Mouse (Mus musculus) midbrain, embryonic 12.5 days (tissue): Measurements from ENCODE around the gene Chaf1a. TPM values are rescaled to one million over a fixed set of nuclear protein-coding genes. Genes with fewer than 3 reads are reported as not detected.
A peak's percentile ranks its signal among the peaks of the same experiment; 100 is the strongest.
"Not testable (repeated sequence)": the region's sequence is repeated elsewhere in the genome, so short reads cannot be mapped to it uniquely, and the experiment has no call there.

Source experiments
- ATAC-seq: fragments of 200-750 bp; cut with Nextera tagmentation; 2 replicates; pipeline ENCODE4 v1.8.0; 2017; ENCODE audit warnings: low read depth, moderate TSS enrichment, moderate library complexity; ENCODE audit not compliant: low FRiP score
- H3K27ac ChIP-seq: fragments of 300-500 bp; sonication (generic); replicated peaks from 2 replicates; pipeline ENCODE4 v1.5.1; 2016; ENCODE audit warnings: mild to moderate bottlenecking
- H3K27me3 ChIP-seq: fragments of 300-500 bp; sonication (generic); 2 replicates; pipeline ENCODE4 v1.6.1; 2016; ENCODE audit warnings: mild to moderate bottlenecking
- H3K36me3 ChIP-seq: fragments of 300-500 bp; sonication (generic); 2 replicates; pipeline ENCODE4 v1.6.1; 2016
- H3K4me1 ChIP-seq: fragments of 300-500 bp; sonication (generic); 2 replicates; pipeline ENCODE4 v1.6.1; 2016
- H3K4me2 ChIP-seq: fragments of 300-500 bp; sonication (generic); replicated peaks from 2 replicates; pipeline ENCODE4 v1.6.1; 2016; ENCODE audit warnings: mild to moderate bottlenecking, moderate library complexity
- H3K4me3 ChIP-seq: fragments of 300-500 bp; sonication (generic); 2 replicates; pipeline ENCODE4 v1.5.1; 2016; ENCODE audit warnings: mild to moderate bottlenecking
- H3K9ac ChIP-seq: fragments of 300-500 bp; sonication (generic); replicated peaks from 2 replicates; pipeline ENCODE4 v1.6.1; 2016; ENCODE audit warnings: mild to moderate bottlenecking, moderate library complexity
- H3K9me3 ChIP-seq: fragments of 300-500 bp; sonication (generic); 2 replicates; pipeline ENCODE4 v1.6.1; 2016; ENCODE audit warnings: mild to moderate bottlenecking
- WGBS: fragments of 180-500 bp; shearing (Covaris S2); methylation state at CpG from one replicate; pipeline ENCODE4 v1.1.7; 2016; 5-methylcytosine and 5-hydroxymethylcytosine counted together
- polyA plus RNA-seq: library from polyadenylated mRNA; unstranded; fragments of >200 nt; fragmentation: Nextera tagmentation; extraction: Ambion mirVana; gene quantifications from 2 replicates; pipeline ENCODE4 v1.2.1, GENCODE M21; 2016

Chaf1a gene
- polyA plus RNA-seq, 1 experiment from 2014 or later, result 32.5 TPM

GRCm38 (mm10) chr17:56077523-56077922 is 37.3 kb downstream of the Chaf1a start:
- Histone ChIP-seq H3K4me1 (peaks cover 45% of the 10 kb centered on the region), H3K36me3 (peaks cover 3% of the 10 kb centered on the region; the same call in 1 of the 2 replicates), H3K9ac (no peak overlapping the region), H3K4me2 (no peak overlapping the region), H3K27me3 (no peaks in the 10 kb centered on the region), H3K27ac (no peak overlapping the region), H3K9me3 (no peaks in the 10 kb centered on the region), H3K4me3 (no peak overlapping the region)
- ATAC-seq, result no peak
- WGBS, result 86% methylated on average over 5 of the region's 5 CpGs

DNA sequence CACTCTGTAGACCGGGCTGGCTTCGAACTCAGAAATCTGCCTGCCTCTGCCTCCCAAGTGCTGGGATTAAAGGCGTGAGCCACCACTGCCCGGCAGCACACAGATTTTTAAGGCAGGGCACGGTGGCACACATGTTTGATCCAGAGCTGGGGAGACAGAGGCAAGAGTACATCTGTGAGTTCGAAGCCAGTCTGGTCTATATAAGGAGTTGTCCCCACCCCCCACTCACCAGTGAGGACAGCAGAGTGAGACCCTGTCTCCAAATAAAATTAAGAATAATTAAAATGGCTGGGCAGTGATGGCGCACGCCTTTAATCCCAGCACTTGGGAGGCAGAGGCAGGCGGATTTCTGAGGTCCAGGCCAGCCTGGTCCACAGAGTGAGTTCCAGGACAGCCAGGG is 38.1 kb downstream of the Chaf1a start:
- Histone ChIP-seq H3K4me2 (peak overlapping the region; percentile 99), H3K27ac (peak overlapping the region; percentile 39; the same call in 1 of the 2 replicates), H3K4me3 (peak overlapping the region; percentile 94; the same call in 1 of the 2 replicates), H3K4me1 (peaks cover 46% of the 10 kb centered on the region)
- 72% methylated on average over 9 of the region's 9 CpGs for WGBS
- not testable (repeated sequence) for ATAC-seq, H3K36me3 ChIP-seq, H3K9ac ChIP-seq, H3K27me3 ChIP-seq, H3K9me3 ChIP-seq

GRCm38 (mm10) chr17:56078880-56079795 is 38.9 kb downstream of the Chaf1a start, which contains the start of gene Hdgfl2:
Hdgfl2 (plus strand) TSS chr17:56079634.
- H3K4me3 ChIP-seq, result peak within 1 kb of the TSS; percentile 94
- peak within 1 kb of the TSS; percentile 99 for H3K4me2 ChIP-seq
- H3K9ac ChIP-seq, result peak within 1 kb of the TSS; percentile 98
- ATAC-seq, result peak; percentile 94
- no peaks in the 10 kb centered on the region for H3K27me3 ChIP-seq
- H3K9me3 ChIP-seq, result no peaks in the 10 kb centered on the region
- peaks cover 41% of the 10 kb centered on the region for H3K4me1 ChIP-seq
- peak within 1 kb of the TSS; percentile 75 for H3K27ac ChIP-seq
- H3K36me3 ChIP-seq, result peaks cover 12% of the 10 kb centered on the region
- under 1% methylated on average over 61 of the region's 61 CpGs for WGBS

DNA sequence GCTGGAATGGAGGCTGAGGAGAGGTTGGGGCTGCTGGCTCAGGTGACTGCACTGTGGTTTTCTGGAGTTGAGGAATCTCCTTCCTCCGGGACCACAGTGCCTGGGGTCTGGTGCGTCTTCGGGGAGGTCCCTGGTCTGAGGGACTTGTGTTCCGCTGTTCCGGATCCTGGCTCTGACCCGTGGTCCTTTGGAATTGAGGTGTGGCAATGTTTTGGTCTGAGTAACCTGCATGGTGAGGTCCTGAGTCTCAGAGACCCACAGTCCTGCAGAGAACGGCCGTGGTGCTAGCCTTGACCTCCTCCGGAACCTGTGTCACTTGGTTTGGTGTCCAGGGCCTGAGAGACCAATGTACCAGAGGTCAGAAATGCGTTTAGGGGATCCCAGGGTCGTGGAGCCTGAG is 39.7 kb downstream of the Chaf1a start:
- Histone ChIP-seq H3K27ac (peak overlapping the region; percentile 75), H3K9ac (peak overlapping the region; percentile 98), H3K9me3 (no peaks in the 10 kb centered on the region), H3K4me1 (peaks cover 37% of the 10 kb centered on the region), H3K4me3 (peak overlapping the region; percentile 94), H3K36me3 (peaks cover 17% of the 10 kb centered on the region), H3K27me3 (no peaks in the 10 kb centered on the region), H3K4me2 (peak overlapping the region; percentile 99)
- no peak for ATAC-seq
- WGBS, result 1% methylated on average over 11 of the region's 11 CpGs

- H3K27me3 ChIP-seq, result no peaks in the 10 kb centered on the region
- H3K36me3 ChIP-seq, result peaks cover 22% of the 10 kb centered on the region
- peak overlapping the region; percentile 99 for H3K4me2 ChIP-seq
- H3K4me1 ChIP-seq, result peaks cover 31% of the 10 kb centered on the region
- WGBS, result 8% methylated on average over 8 of the region's 8 CpGs
- H3K4me3 ChIP-seq, result peak overlapping the region; percentile 94
- H3K9me3 ChIP-seq, result no peaks in the 10 kb centered on the region
- peak overlapping the region; percentile 65 for H3K27ac ChIP-seq
- H3K9ac ChIP-seq, result peak overlapping the region; percentile 98
- ATAC-seq, result peak; percentile 47
Measured at GRCm38 (mm10) chr17:56080781-56081585, 40.7 kb downstream of the Chaf1a start.

- Histone ChIP-seq H3K9ac (no peak overlapping the region), H3K9me3 (no peaks in the 10 kb centered on the region), H3K4me2 (no peak overlapping the region), H3K27me3 (no peaks in the 10 kb centered on the region), H3K27ac (no peak overlapping the region), H3K4me1 (no peaks in the 10 kb centered on the region), H3K36me3 (peaks cover 63% of the 10 kb centered on the region), H3K4me3 (no peak overlapping the region)
- ATAC-seq, result no peak
- 92% methylated on average over 1 of the region's 1 CpGs for WGBS
Measured at GRCm38 (mm10) chr17:56092312-56092711, 52.1 kb downstream of the Chaf1a start.

DNA sequence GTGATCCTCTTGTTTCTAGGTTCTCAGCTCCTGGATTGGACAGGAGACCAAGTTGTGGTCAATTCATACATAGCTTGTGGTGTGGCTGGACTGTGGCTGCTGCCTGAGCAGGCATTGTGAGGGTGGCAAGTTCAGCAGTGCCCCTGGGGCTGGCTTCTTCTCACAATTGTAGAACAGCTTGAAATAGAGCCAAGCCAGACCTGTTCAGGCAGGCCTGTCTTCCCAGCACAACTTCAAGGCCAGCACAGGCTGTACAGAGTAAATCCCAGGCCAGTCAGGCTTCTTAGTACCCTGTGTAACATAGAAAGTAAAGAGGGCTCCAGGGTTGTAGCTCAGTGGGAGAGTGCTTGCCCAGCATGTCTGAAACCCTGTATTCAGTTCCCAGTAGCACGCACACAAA is 52.6 kb downstream of the Chaf1a start:
- Histone ChIP-seq H3K27ac (no peak overlapping the region), H3K36me3 (peaks cover 66% of the 10 kb centered on the region), H3K4me3 (no peak overlapping the region), H3K4me2 (no peak overlapping the region), H3K9ac (no peak overlapping the region), H3K9me3 (no peaks in the 10 kb centered on the region), H3K27me3 (no peaks in the 10 kb centered on the region), H3K4me1 (no peaks in the 10 kb centered on the region)
- no peak for ATAC-seq
- WGBS, result 100% methylated on average over 1 of the region's 1 CpGs

DNA sequence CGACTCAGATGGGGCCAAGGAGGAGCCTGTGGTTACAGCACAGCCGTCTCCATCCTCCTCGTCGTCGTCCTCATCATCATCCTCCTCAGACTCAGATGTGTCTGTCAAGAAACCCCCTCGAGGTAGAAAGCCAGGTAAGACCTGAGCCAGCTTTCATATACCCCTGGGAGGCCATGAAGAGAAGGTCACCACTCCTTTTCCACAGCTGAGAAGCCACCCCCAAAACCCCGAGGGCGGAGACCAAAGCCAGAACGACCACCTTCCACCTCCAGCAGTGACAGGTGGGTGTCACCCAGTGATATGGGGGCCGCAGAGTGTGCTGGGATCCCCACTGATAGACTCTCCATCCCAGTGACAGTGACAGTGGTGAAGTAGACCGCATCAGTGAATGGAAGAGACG is 56.6 kb downstream of the Chaf1a start:
- no peak for ATAC-seq
- no peaks in the 10 kb centered on the region for H3K4me1 ChIP-seq
- peaks cover 80% of the 10 kb centered on the region for H3K36me3 ChIP-seq
- no peaks in the 10 kb centered on the region for H3K9me3 ChIP-seq
- no peak overlapping the region for H3K27ac ChIP-seq
- H3K4me2 ChIP-seq, result no peak overlapping the region
- H3K9ac ChIP-seq, result no peak overlapping the region
- 91% methylated on average over 12 of the region's 12 CpGs for whole genome bisulfite sequencing
- H3K27me3 ChIP-seq, result no peaks in the 10 kb centered on the region
- no peak overlapping the region for H3K4me3 ChIP-seq

GRCm38 (mm10) chr17:56098180-56098579 is 57.9 kb downstream of the Chaf1a start:
- Histone ChIP-seq H3K4me2 (no peak overlapping the region), H3K4me3 (no peak overlapping the region), H3K27ac (no peak overlapping the region), H3K4me1 (no peaks in the 10 kb centered on the region), H3K9me3 (no peaks in the 10 kb centered on the region), H3K27me3 (no peaks in the 10 kb centered on the region), H3K36me3 (peaks cover 86% of the 10 kb centered on the region), H3K9ac (no peak overlapping the region)
- WGBS, result 90% methylated on average over 8 of the region's 8 CpGs
- ATAC-seq, result no peak

GRCm38 (mm10) chr17:56098711-56099572 is 58.7 kb downstream of the Chaf1a start:
- no peak for ATAC-seq
- Histone ChIP-seq H3K9me3 (no peaks in the 10 kb centered on the region), H3K27me3 (no peaks in the 10 kb centered on the region), H3K36me3 (peaks cover 87% of the 10 kb centered on the region), H3K4me3 (no peak overlapping the region), H3K27ac (no peak overlapping the region), H3K9ac (no peak overlapping the region), H3K4me2 (no peak overlapping the region), H3K4me1 (no peaks in the 10 kb centered on the region)
- 89% methylated on average over 15 of the region's 15 CpGs for WGBS

DNA sequence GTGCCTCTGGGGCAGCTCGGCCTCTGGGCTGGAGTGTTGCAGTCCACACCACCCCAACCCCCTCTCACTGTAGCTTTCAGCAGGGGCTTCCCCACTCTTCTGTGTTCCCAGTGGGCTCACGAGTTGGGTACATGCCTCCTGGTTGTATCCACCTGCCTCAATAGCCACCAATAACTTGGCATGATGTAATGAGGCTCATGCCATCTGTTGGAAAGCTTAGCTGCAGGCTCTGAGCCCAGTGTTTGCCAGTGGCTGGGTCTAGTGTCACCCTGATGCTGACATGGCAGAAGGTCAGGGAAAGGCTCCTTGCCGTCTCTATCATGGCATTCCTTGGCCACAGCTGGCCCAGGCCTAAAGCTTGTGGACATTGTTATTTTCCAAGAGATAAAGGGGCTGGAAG is 60.6 kb downstream of the Chaf1a start:
- H3K36me3 ChIP-seq, result peaks cover 82% of the 10 kb centered on the region
- H3K9ac ChIP-seq, result no peak overlapping the region
- WGBS, result 94% methylated on average over 3 of the region's 3 CpGs
- H3K9me3 ChIP-seq, result no peaks in the 10 kb centered on the region
- H3K27me3 ChIP-seq, result no peaks in the 10 kb centered on the region
- H3K4me3 ChIP-seq, result no peak overlapping the region
- H3K27ac ChIP-seq, result no peak overlapping the region
- ATAC-seq, result no peak
- H3K4me1 ChIP-seq, result no peaks in the 10 kb centered on the region
- no peak overlapping the region for H3K4me2 ChIP-seq
